Mouse (Mus musculus) embryonic fibroblast, embryonic 13.5 days (primary cell): ENCODE measurements around the gene Clic5.

Source experiments
- CTCF ChIP-seq: IDR thresholded peaks from 2 replicates; pipeline ENCODE4 v1.5.1; 2011; ENCODE audit warnings: mild to moderate bottlenecking, control low read depth, low read length, moderate library complexity, borderline replicate concordance; ENCODE audit not compliant: insufficient read depth
- POLR2A ChIP-seq: IDR thresholded peaks from 2 replicates; pipeline ENCODE4 v1.6.1; 2011; ENCODE audit warnings: low read depth, mild to moderate bottlenecking, control low read depth, low read length, moderate library complexity

- no peak for TF ChIP-seq CTCF
- no peak for TF ChIP-seq POLR2A
These were observed 10.8 kb downstream of the Clic5 start for GRCm38 (mm10) chr17:44199158-44199557.
